19 mouse cellular contexts compared by ENCODE assay signal in the genomic region with DNA sequence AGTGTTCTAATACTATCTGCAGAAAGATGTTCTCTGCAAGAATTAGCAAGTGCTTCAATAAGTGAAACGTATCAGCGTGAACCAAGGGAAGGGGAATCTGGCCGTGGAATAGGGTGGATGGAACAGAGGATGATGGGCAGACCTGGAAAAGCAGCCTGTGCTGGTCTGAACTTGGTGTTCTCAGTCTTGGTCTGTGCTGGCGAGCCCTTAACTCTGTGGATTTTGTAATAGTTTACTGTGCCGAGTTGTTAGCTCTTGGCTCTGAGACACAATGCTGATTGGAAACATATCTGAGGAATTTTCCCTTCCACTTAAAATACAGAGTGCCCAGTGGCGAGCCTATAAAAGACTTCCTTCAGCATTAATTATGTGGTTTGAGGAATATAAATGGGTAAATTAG. TPM values are rescaled to one million over a fixed set of nuclear protein-coding genes. Genes with fewer than 3 reads are reported as not detected.
DNase-seq lines count a peak whose midpoint lies in the region; ATAC-seq and TF ChIP-seq lines count a peak whose summit lies in the region.
"Had no signal": no experiment of that assay in that cellular context is flagged by ENCODE, and none has a peak within 500 bp of the region (broad histone marks: within the 10 kb centered on the region; RNA-seq: fewer than 3 reads in every experiment).

No protein-coding gene starts in this region.

- no peak overlapping the region for H3K4me2 ChIP-seq in kidney, embryonic 15.5 days
- H3K4me2 ChIP-seq in hindbrain, embryonic 16.5 days (ENCODE audit: low read length) = no peak overlapping the region
- H3K4me2 ChIP-seq: forebrain, embryonic 12.5 days; hindbrain, embryonic 12.5 days; intestine, embryonic 15.5 days; liver, embryonic 15.5 days; stomach, embryonic 15.5 days had no signal

- H3K9me3 ChIP-seq in kidney, embryonic 15.5 days (replicated peaks) = no peaks in the 10 kb centered on the region
- H3K9me3 ChIP-seq in hindbrain, embryonic 16.5 days (ENCODE audit: control insufficient read depth, low read length) = no peaks in the 10 kb centered on the region
- H3K9me3 ChIP-seq: forebrain, embryonic 12.5 days; hindbrain, embryonic 12.5 days; intestine, embryonic 15.5 days; liver, embryonic 15.5 days; stomach, embryonic 15.5 days had no signal

- intact Hi-C loops in gastrocnemius, postnatal 14 days (cut with DNase I; ENCODE audit: low total_unique reads) = no loop called here

- H3K27ac ChIP-seq in kidney, adult 2 months (ENCODE audit: insufficient read depth, low read depth, low read length) = peak overlapping the region; percentile 49; the same call in 1 of the 2 replicates
- no peak overlapping the region for H3K27ac ChIP-seq in kidney, embryonic 15.5 days
- H3K27ac ChIP-seq in hindbrain, embryonic 16.5 days (ENCODE audit: low read depth, low read length) = no peak overlapping the region
- H3K27ac ChIP-seq: forebrain, embryonic 12.5 days; hindbrain, embryonic 12.5 days; intestine, embryonic 15.5 days; liver, embryonic 15.5 days; stomach, embryonic 15.5 days had no signal

- peaks cover 6% of the 10 kb centered on the region for H3K4me1 ChIP-seq in kidney, adult 2 months (ENCODE audit: control insufficient read depth, insufficient read depth, low read length)
- H3K4me1 ChIP-seq in kidney, embryonic 15.5 days = peaks cover 16% of the 10 kb centered on the region; the same call in 1 of the 2 replicates
- H3K4me1 ChIP-seq in hindbrain, embryonic 16.5 days (ENCODE audit: control insufficient read depth, insufficient read depth, low read depth, low read length) = no peaks in the 10 kb centered on the region
- H3K4me1 ChIP-seq: intestine, embryonic 15.5 days; liver, embryonic 15.5 days; stomach, embryonic 15.5 days had no signal

- TF ChIP-seq POLR2A in kidney, adult 2 months (IDR thresholded peaks at IDR 0.05; ENCODE audit: low read depth, low read length) = no peak

- no peak for ATAC-seq in kidney, embryonic 15.5 days (replicated peaks; ENCODE audit: low FRiP score)
- ATAC-seq in hindbrain, embryonic 16.5 days = no peak
- ATAC-seq: intestine, embryonic 15.5 days had no signal

- no peak overlapping the region for H3K4me3 ChIP-seq in kidney, adult 2 months (ENCODE audit: insufficient read depth, low read depth, low read length)
- H3K4me3 ChIP-seq in kidney, embryonic 15.5 days (replicated peaks) = no peak overlapping the region
- no peak overlapping the region for H3K4me3 ChIP-seq in hindbrain, embryonic 16.5 days (ENCODE audit: low read length)
- H3K4me3 ChIP-seq: forebrain, embryonic 12.5 days; hindbrain, embryonic 12.5 days; intestine, embryonic 15.5 days; liver, embryonic 15.5 days; stomach, embryonic 15.5 days had no signal

- H3K36me3 ChIP-seq in kidney, adult 2 months (ENCODE audit: control insufficient read depth, insufficient read depth, low read length) = no peaks in the 10 kb centered on the region
- H3K36me3 ChIP-seq in kidney, embryonic 15.5 days = peaks cover 7% of the 10 kb centered on the region; the same call in 1 of the 2 replicates
- no peaks in the 10 kb centered on the region for H3K36me3 ChIP-seq in hindbrain, embryonic 16.5 days (ENCODE audit: control insufficient read depth, insufficient read depth, low read length)
- H3K36me3 ChIP-seq: forebrain, embryonic 12.5 days; hindbrain, embryonic 12.5 days; liver, embryonic 15.5 days; stomach, embryonic 15.5 days had no signal

- DNase-seq in gastrocnemius, postnatal 25 days = peak; percentile 28
- DNase-seq in gastrocnemius, postnatal 14 days = no peak
- peak; percentile 49 for DNase-seq in kidney, adult 2 months
- peak; percentile 87 for DNase-seq in Muller cell, postnatal 12 days (ENCODE audit: inconsistent ontology term)
- DNase-seq in kidney, postnatal 14 days = peak; percentile 33
- no peak for DNase-seq in right cerebral cortex, postnatal 4 days
- DNase-seq: adrenal gland, postnatal 10 days; cerebellum, adult 11-12 months; cerebellum, postnatal 36 days; midbrain, embryonic 14.5 days; spleen, adult 18-20 months had no signal

- TF ChIP-seq CTCF in kidney, adult 2 months (conservative IDR thresholded peaks at IDR 0.05; ENCODE audit: insufficient read depth, insufficient read length, low read depth, low read length) = no peak

- no peak overlapping the region for H3K9ac ChIP-seq in kidney, embryonic 15.5 days
- no peak overlapping the region for H3K9ac ChIP-seq in hindbrain, embryonic 16.5 days (ENCODE audit: low read depth, low read length)
- H3K9ac ChIP-seq: forebrain, embryonic 12.5 days; hindbrain, embryonic 12.5 days; intestine, embryonic 15.5 days; liver, embryonic 15.5 days; stomach, embryonic 15.5 days had no signal

- no peaks in the 10 kb centered on the region for H3K27me3 ChIP-seq in kidney, adult 2 months (replicated peaks; ENCODE audit: control insufficient read depth, insufficient read depth, low read length)
- no peaks in the 10 kb centered on the region for H3K27me3 ChIP-seq in kidney, embryonic 15.5 days
- no peaks in the 10 kb centered on the region for H3K27me3 ChIP-seq in hindbrain, embryonic 16.5 days (replicated peaks; ENCODE audit: control insufficient read depth, insufficient read depth, low read length)
- H3K27me3 ChIP-seq: CH12.LX; forebrain, embryonic 12.5 days; intestine, embryonic 15.5 days; liver, embryonic 15.5 days; stomach, embryonic 15.5 days had no signal

- WGBS in kidney, adult 2 months = 68% methylated on average over 6 of the region's 6 CpGs
- WGBS in kidney, embryonic 15.5 days = 86% methylated on average over 6 of the region's 6 CpGs
- WGBS in hindbrain, embryonic 16.5 days = 86% methylated on average over 6 of the region's 6 CpGs

RNA-seq across cellular contexts. Expression of gene Sema5a, which starts 29.3 kb away (rescaled TPM):
- total RNA-seq in gastrocnemius, postnatal 25 days (2021) = 1 to 10 TPM; 4.4 to 4.8 TPM
- total RNA-seq in gastrocnemius, postnatal 14 days (2021) = 10 to 100 TPM in 1 of 2 experiments, 1 to 10 TPM in 1; 9.0 to 15.5 TPM
- 11.6 and 12.9 TPM in 2 replicates for polyA plus RNA-seq in kidney, adult 2 months (2012; rRNA removed)
- polyA plus RNA-seq in kidney, embryonic 15.5 days (2015; fragmentation: Nextera tagmentation; extraction: Ambion mirVana) = 25.2 and 26.3 TPM in 2 replicates
- polyA plus RNA-seq in hindbrain, embryonic 16.5 days (2015; fragmentation: Nextera tagmentation; extraction: Ambion mirVana) = 10.1 and 11.6 TPM in 2 replicates

Comparison
In these comparisons a context has a peak if more than half of its experiments do, and no peak if none do; other contexts are left out.
1. DNase-seq: peak in gastrocnemius, postnatal 25 days (single experiment), kidney, adult 2 months (single experiment), Muller cell, postnatal 12 days (single experiment) and kidney, postnatal 14 days (single experiment); none in gastrocnemius, postnatal 14 days (single experiment) and right cerebral cortex, postnatal 4 days (single experiment).